Mouse (Mus musculus) kidney, adult 2 months (tissue): ENCODE measurements at regions not wholly inside any gene's neighbourhood (a gene's known extent, or its start where the extent isn't known, plus 50 kb on each side); places are given as distances from the start of the nearest gene placed in this dataset.
A peak's percentile ranks its signal among the peaks of the same experiment; 100 is the strongest.

Experiments
- DNase-seq: peaks from one replicate; pipeline ENCODE4 v3.0.0; 2021
- H3K27ac ChIP-seq: fragments of 200-500 bp; 2 replicates; pipeline ENCODE4 v1.5.1; 2012; ENCODE audit warnings: low read depth, low read length, control low read depth, inconsistent platforms; ENCODE audit not compliant: insufficient read depth
- H3K27me3 ChIP-seq: fragments of 200-500 bp; replicated peaks from 2 replicates; pipeline ENCODE4 v1.6.1; 2012; ENCODE audit warnings: mild to moderate bottlenecking, moderate library complexity, low read length, inconsistent platforms; ENCODE audit not compliant: control insufficient read depth, insufficient read depth
- H3K36me3 ChIP-seq: fragments of 200-500 bp; 2 replicates; pipeline ENCODE4 v1.6.1; 2012; ENCODE audit warnings: mild to moderate bottlenecking, moderate library complexity, low read length, inconsistent platforms; ENCODE audit not compliant: control insufficient read depth, insufficient read depth
- H3K4me1 ChIP-seq: fragments of 200-500 bp; 2 replicates; pipeline ENCODE4 v1.6.1; 2011; ENCODE audit warnings: low read length; ENCODE audit not compliant: control insufficient read depth, insufficient read depth
- H3K4me3 ChIP-seq: fragments of 200-500 bp; 2 replicates; pipeline ENCODE4 v1.5.1; 2011; ENCODE audit warnings: mild to moderate bottlenecking, low read depth, low read length, control low read depth; ENCODE audit not compliant: insufficient read depth
- CTCF ChIP-seq: fragments of 200-500 bp; conservative IDR thresholded peaks from 2 replicates; pipeline ENCODE4 v1.5.1; 2011; ENCODE audit warnings: low read depth, mild to moderate bottlenecking, control low read depth, low read length, moderate library complexity, mixed read lengths; ENCODE audit not compliant: insufficient read depth, insufficient read length
- POLR2A ChIP-seq: fragments of 200-500 bp; IDR thresholded peaks from one replicate; pipeline ENCODE4 v1.6.1; 2011; ENCODE audit warnings: low read depth, low read length, control low read depth
- WGBS: fragments of 180-500 bp; shearing (Covaris S2); methylation state at CpG from one replicate; pipeline ENCODE4 v1.1.7; 2018; 5-methylcytosine and 5-hydroxymethylcytosine counted together

DNA sequence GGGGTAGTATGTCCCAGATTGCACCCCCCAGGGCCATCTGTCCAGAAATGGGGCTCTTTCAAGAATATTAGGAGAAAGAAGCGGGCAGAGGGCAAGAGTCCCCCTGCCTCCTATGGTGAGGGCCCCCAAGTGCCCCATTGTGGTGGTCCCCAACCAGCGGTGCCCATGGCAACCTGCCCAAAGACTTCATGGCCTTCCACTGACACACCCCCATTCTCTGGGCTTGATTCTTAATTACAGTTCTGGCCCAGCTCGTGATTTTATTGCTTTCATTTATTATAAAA is 184.3 kb upstream of the 4931429L15Rik start:
- Histone ChIP-seq H3K27me3 (no peaks in the 10 kb centered on the region), H3K4me3 (no peak overlapping the region), H3K27ac (no peak overlapping the region), H3K4me1 (no peaks in the 10 kb centered on the region), H3K36me3 (no peaks in the 10 kb centered on the region)
- TF ChIP-seq CTCF (no peak), POLR2A (no peak)
- DNase-seq, result no peak
- WGBS, result 65% methylated on average over 3 of the region's 3 CpGs

GRCm38 (mm10) chr9:46503321-46504132 is 183.7 kb upstream of the 4931429L15Rik start:
- no peaks in the 10 kb centered on the region for H3K4me1 ChIP-seq
- H3K4me3 ChIP-seq, result no peak overlapping the region
- H3K27me3 ChIP-seq, result no peaks in the 10 kb centered on the region
- no peaks in the 10 kb centered on the region for H3K36me3 ChIP-seq
- H3K27ac ChIP-seq, result no peak overlapping the region
- WGBS, result 86% methylated on average over 8 of the region's 8 CpGs
- DNase-seq, result no peak
- TF ChIP-seq CTCF, result no peak
- TF ChIP-seq POLR2A, result no peak

GRCm38 (mm10) chr9:46499426-46499825 is 179.6 kb upstream of the 4931429L15Rik start:
- DNase-seq, result no peak
- WGBS, result 32% methylated on average over 2 of the region's 2 CpGs
- Histone ChIP-seq H3K4me3 (no peak overlapping the region), H3K27me3 (no peaks in the 10 kb centered on the region), H3K27ac (no peak overlapping the region), H3K4me1 (no peaks in the 10 kb centered on the region), H3K36me3 (no peaks in the 10 kb centered on the region)
- TF ChIP-seq CTCF, result no peak
- TF ChIP-seq POLR2A, result no peak

- WGBS, result 75% methylated on average over 5 of the region's 5 CpGs
- TF ChIP-seq POLR2A (no peak), CTCF (no peak)
- H3K4me1 ChIP-seq, result no peaks in the 10 kb centered on the region
Measured at GRCm38 (mm10) chr9:46498861-46499260, 179.1 kb upstream of the 4931429L15Rik start.

DNA sequence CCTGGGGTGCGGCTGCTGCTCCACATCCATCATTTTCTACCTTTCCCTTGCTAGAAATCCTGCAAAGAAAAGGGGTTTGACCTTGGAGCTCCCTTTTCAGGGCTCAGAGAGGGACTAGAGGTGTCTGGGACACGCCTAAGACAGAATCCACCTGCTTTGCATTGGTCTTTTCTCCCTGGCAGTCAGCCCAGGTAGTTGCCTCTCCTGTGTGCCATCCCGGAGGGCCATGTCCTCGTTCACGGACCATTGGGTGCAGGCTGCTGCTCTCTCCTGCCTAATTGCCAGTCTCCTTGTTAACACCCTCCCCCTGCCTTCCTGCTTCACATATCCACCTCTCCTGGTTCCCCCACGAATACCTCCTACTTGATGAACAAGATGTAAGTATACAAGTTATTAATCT is 175.5 kb upstream of the 4931429L15Rik start:
- Histone ChIP-seq H3K27ac (no peak overlapping the region), H3K27me3 (no peaks in the 10 kb centered on the region), H3K36me3 (no peaks in the 10 kb centered on the region), H3K4me3 (no peak overlapping the region), H3K4me1 (no peaks in the 10 kb centered on the region)
- WGBS, result 21% methylated on average over 6 of the region's 6 CpGs
- TF ChIP-seq CTCF (no peak), POLR2A (no peak)
- DNase-seq, result peak; percentile 79

More at GRCm38 (mm10) chr9:46498861-46499260, 179.1 kb upstream of the 4931429L15Rik start:
- H3K4me3 ChIP-seq, result no peak overlapping the region
- no peak overlapping the region for H3K27ac ChIP-seq
- no peaks in the 10 kb centered on the region for H3K27me3 ChIP-seq
- no peak for DNase-seq
- no peaks in the 10 kb centered on the region for H3K36me3 ChIP-seq

DNA sequence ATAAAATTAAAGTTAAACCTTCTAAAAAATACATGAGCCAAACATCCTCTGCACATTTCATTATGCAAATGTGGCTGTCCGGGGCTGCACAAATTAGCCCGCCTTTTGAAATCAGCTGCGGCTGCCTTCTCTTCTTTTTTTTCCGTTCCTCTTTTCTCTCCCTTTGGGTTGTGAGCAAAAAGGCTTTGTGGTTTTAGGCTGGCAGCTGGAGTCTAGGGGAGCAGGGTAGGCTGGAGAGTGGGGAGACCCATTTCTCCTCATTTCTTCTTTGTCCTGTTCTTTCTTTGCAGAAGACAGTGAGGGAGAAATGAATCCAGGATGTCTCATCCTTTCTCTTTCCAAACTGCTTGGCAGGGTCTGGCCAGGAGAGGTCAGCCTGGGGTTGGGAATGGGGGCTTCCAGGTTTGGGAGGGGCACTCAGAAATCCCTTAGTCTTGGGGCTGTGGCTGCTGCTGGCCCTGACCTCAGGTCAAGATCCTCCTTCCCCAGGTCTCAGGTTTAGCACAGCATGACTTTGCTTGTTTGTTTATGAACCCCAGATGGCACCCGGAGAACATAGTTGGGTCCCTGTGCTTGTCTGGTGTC is 163.2 kb upstream of the 4931429L15Rik start:
- WGBS, result 70% methylated on average over 5 of the region's 5 CpGs
- no peak for DNase-seq
- H3K4me1 ChIP-seq, result 0 out of 2 replicates have a peak, but pooled peaks cover 4% of the 10 kb centered on the region
- H3K4me3 ChIP-seq, result no peak overlapping the region
- TF ChIP-seq POLR2A (no peak), CTCF (no peak)
- H3K36me3 ChIP-seq, result no peaks in the 10 kb centered on the region
- no peaks in the 10 kb centered on the region for H3K27me3 ChIP-seq
- no peak overlapping the region for H3K27ac ChIP-seq

DNA sequence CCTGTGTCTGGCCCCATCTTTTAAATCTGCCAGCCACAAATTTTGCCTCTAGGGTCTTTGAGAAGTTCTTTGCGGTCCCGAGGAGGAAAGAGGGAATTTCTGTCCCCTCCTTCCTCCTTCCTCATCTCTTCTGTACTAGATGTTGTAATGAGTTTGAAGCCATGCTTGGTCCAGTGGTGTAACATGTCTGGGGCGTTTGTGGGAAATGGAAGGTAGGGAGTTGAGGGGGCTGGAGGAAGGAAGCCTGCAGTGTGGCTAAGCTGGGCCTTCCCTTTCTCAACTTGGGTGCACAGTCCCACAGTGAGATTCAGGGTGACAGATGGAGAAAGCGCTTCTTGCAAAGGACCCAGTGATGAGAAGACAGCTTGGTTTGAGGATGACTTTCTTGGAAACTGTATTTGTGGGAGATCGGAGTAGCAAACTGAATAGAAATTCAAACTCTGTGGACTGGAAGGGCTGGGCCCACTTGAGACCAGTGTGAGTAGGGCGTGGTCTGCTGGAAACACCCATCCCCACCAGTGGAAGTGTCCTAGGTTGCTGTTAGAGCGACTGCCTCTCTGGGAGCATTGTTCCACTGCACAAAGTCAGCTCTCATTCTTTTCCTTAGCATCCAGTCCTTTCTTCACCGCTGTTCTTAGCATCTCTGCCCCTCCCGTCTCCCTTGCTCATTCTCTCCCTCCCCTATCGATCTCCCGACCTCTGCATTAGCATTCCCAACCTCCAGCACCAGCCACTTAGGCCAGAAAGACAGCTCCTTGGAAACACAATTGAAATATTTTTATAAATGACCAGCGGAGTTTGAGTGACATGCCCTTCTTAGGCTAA is 162.5 kb upstream of the 4931429L15Rik start:
- H3K27me3 ChIP-seq, result no peaks in the 10 kb centered on the region
- H3K27ac ChIP-seq, result no peak overlapping the region
- H3K4me3 ChIP-seq, result no peak overlapping the region
- WGBS, result 78% methylated on average over 12 of the region's 12 CpGs
- 0 out of 2 replicates have a peak, but pooled peaks cover 4% of the 10 kb centered on the region for H3K4me1 ChIP-seq
- no peak for DNase-seq
- TF ChIP-seq CTCF (no peak), POLR2A (no peak)
- no peaks in the 10 kb centered on the region for H3K36me3 ChIP-seq
